Mouse (Mus musculus): ENCODE data around the gene Fbln1. TPM values are rescaled to one million over a fixed set of nuclear protein-coding genes. Genes with fewer than 3 reads are reported as not detected.

Gene Fbln1
- polyA plus RNA-seq, 1 experiment from 2014 or later = 7.0 TPM

DNA sequence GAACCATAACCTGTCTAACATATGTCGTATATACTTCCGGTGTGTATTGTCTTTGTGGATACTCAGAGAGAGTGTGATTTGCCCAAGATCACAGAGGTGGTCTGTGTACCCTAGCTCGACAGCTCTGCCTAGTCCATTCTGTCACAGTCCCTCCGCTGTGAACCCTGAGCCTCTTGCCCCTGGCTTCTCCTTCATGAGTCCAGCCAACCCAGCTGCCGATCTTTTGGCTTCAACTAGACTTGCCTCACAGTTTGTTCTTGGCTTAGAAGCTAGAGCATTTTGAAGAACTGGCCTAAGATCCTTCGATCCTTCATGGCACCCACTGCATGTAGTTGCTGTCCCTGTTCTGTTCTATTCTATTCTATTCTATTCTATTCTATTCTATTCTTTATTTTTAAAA is 46.7 kb downstream of the Fbln1 start:
- no peak overlapping the region for H3K27ac ChIP-seq (ENCODE audit: low read length)
- no peak for ATAC-seq (ENCODE audit: low read depth)
- WGBS (ENCODE audit: insufficient replicate concordance) = 63% methylated on average over 6 of the region's 6 CpGs
- no peaks in the 10 kb centered on the region for H3K27me3 ChIP-seq (ENCODE audit: control insufficient read depth, insufficient read depth, low read depth, low read length)
- H3K36me3 ChIP-seq (ENCODE audit: control insufficient read depth, insufficient read depth) = no peaks in the 10 kb centered on the region
- H3K4me1 ChIP-seq (ENCODE audit: control insufficient read depth, low read depth, low read length) = no peaks in the 10 kb centered on the region
- H3K4me2 ChIP-seq (ENCODE audit: low read depth, low read length) = no peak overlapping the region
- no peaks in the 10 kb centered on the region for H3K9me3 ChIP-seq (replicated peaks; ENCODE audit: control insufficient read depth, low read length)
- H3K9ac ChIP-seq (ENCODE audit: low read depth, low read length) = no peak overlapping the region
- no peak overlapping the region for H3K4me3 ChIP-seq (ENCODE audit: low read depth, low read length)

DNA sequence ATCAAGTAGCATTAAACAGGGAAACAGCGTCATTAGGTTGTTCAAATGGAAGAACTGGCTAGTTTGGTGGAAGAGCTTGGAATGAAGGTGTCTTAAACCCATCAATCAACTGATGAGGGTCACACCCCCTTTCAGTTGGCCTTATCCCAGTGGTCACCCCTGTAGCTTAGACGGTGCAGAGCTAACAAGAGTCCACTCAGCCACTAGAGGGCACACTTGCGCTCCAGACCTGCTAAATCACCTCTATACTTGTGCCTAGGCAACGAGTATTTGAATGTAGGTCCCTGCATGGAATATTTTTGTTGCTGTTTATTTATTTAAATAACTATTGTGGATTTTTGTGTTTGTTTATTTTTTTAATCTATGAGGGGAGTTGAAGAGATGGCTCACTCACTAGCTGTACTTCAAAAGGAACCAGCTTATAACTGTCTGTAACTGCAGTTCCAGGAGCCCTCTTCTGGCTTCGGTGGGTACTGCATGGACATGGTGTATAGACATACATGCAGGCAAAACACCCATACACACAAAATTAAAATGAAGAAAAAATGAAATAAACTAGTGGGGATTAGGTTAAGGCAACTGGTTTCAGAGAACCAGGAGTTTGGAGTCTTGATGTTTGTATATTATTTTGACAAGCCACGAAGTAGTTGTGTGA is 52.2 kb downstream of the Fbln1 start:
- no peaks in the 10 kb centered on the region for H3K27me3 ChIP-seq (ENCODE audit: control insufficient read depth, insufficient read depth, low read depth, low read length)
- H3K4me3 ChIP-seq (ENCODE audit: low read depth, low read length) = no peak overlapping the region
- H3K4me2 ChIP-seq (ENCODE audit: low read depth, low read length) = no peak overlapping the region
- H3K36me3 ChIP-seq (ENCODE audit: control insufficient read depth, insufficient read depth) = no peaks in the 10 kb centered on the region
- no peaks in the 10 kb centered on the region for H3K4me1 ChIP-seq (ENCODE audit: control insufficient read depth, low read depth, low read length)
- WGBS (ENCODE audit: insufficient replicate concordance) = 50% methylated on average over 6 of the region's 6 CpGs
- no peak for ATAC-seq (ENCODE audit: low read depth)
- no peak overlapping the region for H3K27ac ChIP-seq (ENCODE audit: low read length)
- H3K9me3 ChIP-seq (replicated peaks; ENCODE audit: control insufficient read depth, low read length) = no peaks in the 10 kb centered on the region
- no peak overlapping the region for H3K9ac ChIP-seq (ENCODE audit: low read depth, low read length)

DNA sequence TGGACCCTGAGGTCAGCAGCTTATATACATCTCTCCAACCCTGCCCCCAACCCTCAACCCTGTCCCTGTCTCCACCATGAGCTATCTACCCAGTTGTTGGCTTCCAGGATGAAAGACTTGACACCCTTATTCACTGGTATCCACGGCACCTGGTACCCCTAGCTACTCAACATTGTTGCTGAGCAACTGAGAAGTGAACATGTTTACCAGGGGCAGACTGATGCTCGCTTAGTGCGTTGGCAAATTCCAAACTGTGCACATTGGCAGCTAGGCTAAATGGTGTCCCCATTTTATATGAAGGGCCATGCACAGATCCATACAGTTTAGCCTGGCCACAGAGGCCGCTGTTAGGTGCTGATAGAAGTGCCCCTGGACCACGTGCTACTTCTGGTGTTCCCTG is 57.1 kb downstream of the Fbln1 start:
- H3K9ac ChIP-seq (ENCODE audit: low read depth, low read length) = no peak overlapping the region
- H3K36me3 ChIP-seq (ENCODE audit: control insufficient read depth, insufficient read depth) = no peaks in the 10 kb centered on the region
- H3K27ac ChIP-seq (ENCODE audit: low read length) = no peak overlapping the region
- H3K4me1 ChIP-seq (ENCODE audit: control insufficient read depth, low read depth, low read length) = no peaks in the 10 kb centered on the region
- no peaks in the 10 kb centered on the region for H3K9me3 ChIP-seq (replicated peaks; ENCODE audit: control insufficient read depth, low read length)
- no peak for ATAC-seq (ENCODE audit: low read depth)
- no peak overlapping the region for H3K4me2 ChIP-seq (ENCODE audit: low read depth, low read length)
- H3K27me3 ChIP-seq (ENCODE audit: control insufficient read depth, insufficient read depth, low read depth, low read length) = no peaks in the 10 kb centered on the region
- no peak overlapping the region for H3K4me3 ChIP-seq (ENCODE audit: low read depth, low read length)
- WGBS (ENCODE audit: insufficient replicate concordance) = 67% methylated on average over 5 of the region's 5 CpGs

DNA sequence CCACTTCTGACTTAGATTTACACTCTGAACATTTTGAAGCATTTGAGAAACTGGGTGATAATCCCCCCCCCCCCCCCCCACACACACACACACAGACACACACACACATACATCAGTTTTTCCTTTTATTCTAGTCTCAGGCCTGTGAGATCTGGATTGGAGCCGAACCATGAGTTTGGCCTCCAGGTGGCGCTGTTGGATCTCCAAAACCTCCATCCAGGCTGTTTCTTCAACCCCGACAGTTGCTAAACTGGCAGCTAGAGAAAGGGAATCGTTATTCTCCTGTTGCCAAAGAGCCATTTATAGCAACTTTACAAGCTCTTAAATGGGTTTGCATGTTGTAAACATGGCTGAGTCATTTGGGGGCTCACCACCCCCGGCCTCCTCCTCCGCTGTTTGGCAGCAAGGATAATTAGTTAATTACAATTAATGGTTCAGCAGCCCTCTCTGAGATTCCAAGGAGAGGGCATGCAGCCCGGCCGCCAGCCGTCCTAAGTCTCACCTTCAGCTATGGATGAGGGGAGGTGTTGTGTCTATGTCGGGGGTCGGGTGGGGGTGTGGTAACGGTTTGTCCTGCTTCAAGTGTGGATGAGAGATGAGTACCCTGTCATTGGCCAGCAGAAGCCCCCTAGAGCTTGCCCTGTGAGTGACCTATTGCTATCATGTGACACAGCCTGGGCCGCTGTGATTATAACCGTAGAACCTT is 61.1 kb downstream of the Fbln1 start:
- WGBS (ENCODE audit: insufficient replicate concordance) = 45% methylated on average over 14 of the region's 14 CpGs
- Histone ChIP-seq H3K27me3 (ENCODE audit: control insufficient read depth, insufficient read depth, low read depth, low read length) (no peaks in the 10 kb centered on the region), H3K36me3 (ENCODE audit: control insufficient read depth, insufficient read depth) (no peaks in the 10 kb centered on the region), H3K9ac (ENCODE audit: low read depth, low read length) (no peak overlapping the region), H3K4me2 (ENCODE audit: low read depth, low read length) (no peak overlapping the region), H3K4me1 (ENCODE audit: control insufficient read depth, low read depth, low read length) (no peaks in the 10 kb centered on the region), H3K9me3 (replicated peaks; ENCODE audit: control insufficient read depth, low read length) (no peaks in the 10 kb centered on the region), H3K27ac (ENCODE audit: low read length) (no peak overlapping the region), H3K4me3 (ENCODE audit: low read depth, low read length) (no peak overlapping the region)
- ATAC-seq (ENCODE audit: low read depth) = 0 out of 2 replicates have a peak, but pooled peaks have one; percentile 32

DNA sequence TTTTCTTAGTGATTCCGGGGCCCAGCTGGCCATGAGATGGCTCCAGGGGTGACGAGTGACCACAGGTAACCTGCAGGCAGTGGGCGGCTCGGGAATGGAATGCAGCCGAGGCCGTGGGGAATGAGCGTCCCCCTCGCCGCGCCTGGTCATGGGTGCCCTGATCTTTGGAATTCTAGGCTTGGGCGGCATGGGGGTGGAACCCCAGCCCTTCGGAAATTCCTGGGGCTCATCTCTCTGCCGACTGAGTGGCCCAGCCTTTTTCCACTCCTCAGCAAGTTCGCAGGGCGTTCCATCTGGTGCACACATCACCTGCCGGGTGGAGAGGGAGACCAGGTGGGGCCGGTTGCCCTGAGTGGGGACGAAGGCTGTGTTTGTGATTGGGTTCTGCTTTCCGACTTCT is 62.1 kb downstream of the Fbln1 start:
- no peaks in the 10 kb centered on the region for H3K9me3 ChIP-seq (replicated peaks; ENCODE audit: control insufficient read depth, low read length)
- no peaks in the 10 kb centered on the region for H3K36me3 ChIP-seq (ENCODE audit: control insufficient read depth, insufficient read depth)
- H3K27ac ChIP-seq (ENCODE audit: low read length) = no peak overlapping the region
- no peak overlapping the region for H3K4me2 ChIP-seq (ENCODE audit: low read depth, low read length)
- no peaks in the 10 kb centered on the region for H3K4me1 ChIP-seq (ENCODE audit: control insufficient read depth, low read depth, low read length)
- 69% methylated on average over 19 of the region's 19 CpGs for WGBS (ENCODE audit: insufficient replicate concordance)
- no peaks in the 10 kb centered on the region for H3K27me3 ChIP-seq (ENCODE audit: control insufficient read depth, insufficient read depth, low read depth, low read length)
- H3K4me3 ChIP-seq (ENCODE audit: low read depth, low read length) = no peak overlapping the region
- no peak overlapping the region for H3K9ac ChIP-seq (ENCODE audit: low read depth, low read length)
- no peak for ATAC-seq (ENCODE audit: low read depth)

- Histone ChIP-seq H3K9ac (ENCODE audit: low read depth, low read length) (no peak overlapping the region), H3K9me3 (replicated peaks; ENCODE audit: control insufficient read depth, low read length) (no peaks in the 10 kb centered on the region), H3K4me2 (ENCODE audit: low read depth, low read length) (no peak overlapping the region), H3K27ac (ENCODE audit: low read length) (no peak overlapping the region), H3K27me3 (ENCODE audit: control insufficient read depth, insufficient read depth, low read depth, low read length) (no peaks in the 10 kb centered on the region), H3K4me1 (ENCODE audit: control insufficient read depth, low read depth, low read length) (no peaks in the 10 kb centered on the region), H3K36me3 (ENCODE audit: control insufficient read depth, insufficient read depth) (no peaks in the 10 kb centered on the region), H3K4me3 (ENCODE audit: low read depth, low read length) (no peak overlapping the region)
- WGBS (ENCODE audit: insufficient replicate concordance) = 56% methylated on average over 11 of the region's 11 CpGs
- ATAC-seq (ENCODE audit: low read depth) = no peak
These were observed 67.2 kb downstream of the Fbln1 start for GRCm38 (mm10) chr15:85272988-85273387.

DNA sequence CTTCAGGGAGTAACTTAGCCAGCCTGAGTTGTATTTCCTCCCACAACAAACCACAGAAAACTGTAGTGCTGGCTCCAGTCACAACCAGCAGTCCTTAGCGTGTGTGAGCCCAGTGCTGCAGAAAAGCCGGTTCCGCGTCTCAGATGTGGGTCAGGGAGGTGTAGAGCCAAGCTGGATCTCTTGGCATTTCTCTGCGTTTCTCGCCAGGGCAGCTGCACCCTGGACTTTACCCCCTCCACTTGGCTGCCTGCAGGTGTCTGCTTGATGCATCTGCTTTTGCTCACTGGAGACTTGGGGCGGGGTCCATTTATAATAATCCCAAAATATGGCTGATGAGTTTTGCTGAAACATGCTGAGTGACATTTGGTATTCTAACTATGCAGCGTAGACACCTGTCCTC is 71.5 kb downstream of the Fbln1 start:
- Histone ChIP-seq H3K27me3 (ENCODE audit: control insufficient read depth, insufficient read depth, low read depth, low read length) (no peaks in the 10 kb centered on the region), H3K4me3 (ENCODE audit: low read depth, low read length) (no peak overlapping the region), H3K9me3 (replicated peaks; ENCODE audit: control insufficient read depth, low read length) (no peaks in the 10 kb centered on the region), H3K9ac (ENCODE audit: low read depth, low read length) (no peak overlapping the region), H3K36me3 (ENCODE audit: control insufficient read depth, insufficient read depth) (no peaks in the 10 kb centered on the region), H3K4me1 (ENCODE audit: control insufficient read depth, low read depth, low read length) (no peaks in the 10 kb centered on the region), H3K27ac (ENCODE audit: low read length) (no peak overlapping the region), H3K4me2 (ENCODE audit: low read depth, low read length) (no peak overlapping the region)
- ATAC-seq (ENCODE audit: low read depth) = no peak
- 72% methylated on average over 8 of the region's 8 CpGs for WGBS (ENCODE audit: insufficient replicate concordance)

GRCm38 (mm10) chr15:85278986-85279385 is 73.2 kb downstream of the Fbln1 start:
- Histone ChIP-seq H3K27me3 (ENCODE audit: control insufficient read depth, insufficient read depth, low read depth, low read length) (no peaks in the 10 kb centered on the region), H3K4me2 (ENCODE audit: low read depth, low read length) (no peak overlapping the region), H3K9ac (ENCODE audit: low read depth, low read length) (no peak overlapping the region), H3K4me1 (ENCODE audit: control insufficient read depth, low read depth, low read length) (no peaks in the 10 kb centered on the region), H3K36me3 (ENCODE audit: control insufficient read depth, insufficient read depth) (no peaks in the 10 kb centered on the region), H3K9me3 (replicated peaks; ENCODE audit: control insufficient read depth, low read length) (no peaks in the 10 kb centered on the region), H3K4me3 (ENCODE audit: low read depth, low read length) (no peak overlapping the region), H3K27ac (ENCODE audit: low read length) (no peak overlapping the region)
- ATAC-seq (ENCODE audit: low read depth) = no peak
- 70% methylated on average over 5 of the region's 5 CpGs for WGBS (ENCODE audit: insufficient replicate concordance)

DNA sequence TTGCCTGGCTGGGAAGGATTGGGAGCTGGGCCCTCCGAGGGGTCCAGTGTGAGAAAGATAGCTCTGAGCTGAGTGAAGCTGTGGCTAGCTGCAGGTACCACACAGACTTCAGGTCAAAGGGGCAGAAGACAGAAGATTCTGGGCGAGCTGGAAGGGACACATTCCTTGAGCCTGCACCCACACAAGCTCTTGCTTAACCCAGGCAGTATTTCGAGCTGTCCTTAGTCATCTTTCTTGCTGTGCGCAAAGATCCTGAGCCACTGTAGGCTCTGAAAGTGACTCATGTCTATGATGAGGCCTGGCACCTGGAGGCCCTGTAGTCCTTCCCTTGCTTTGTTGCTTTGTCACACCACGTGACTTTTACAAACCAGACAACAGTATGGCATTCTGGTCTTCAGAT is 76.3 kb downstream of the Fbln1 start:
- 61% methylated on average over 5 of the region's 5 CpGs for WGBS (ENCODE audit: insufficient replicate concordance)
- no peak for ATAC-seq (ENCODE audit: low read depth)
- H3K27ac ChIP-seq (ENCODE audit: low read length) = no peak overlapping the region
- H3K9me3 ChIP-seq (replicated peaks; ENCODE audit: control insufficient read depth, low read length) = no peaks in the 10 kb centered on the region
- H3K9ac ChIP-seq (ENCODE audit: low read depth, low read length) = no peak overlapping the region
- no peaks in the 10 kb centered on the region for H3K4me1 ChIP-seq (ENCODE audit: control insufficient read depth, low read depth, low read length)
- no peaks in the 10 kb centered on the region for H3K27me3 ChIP-seq (ENCODE audit: control insufficient read depth, insufficient read depth, low read depth, low read length)
- no peak overlapping the region for H3K4me3 ChIP-seq (ENCODE audit: low read depth, low read length)
- no peaks in the 10 kb centered on the region for H3K36me3 ChIP-seq (ENCODE audit: control insufficient read depth, insufficient read depth)
- H3K4me2 ChIP-seq (ENCODE audit: low read depth, low read length) = no peak overlapping the region
